In genomic region chr1:165814521-165815278, GRCm38 (mm10) we compare ENCODE assay signal across 10 mouse cellular contexts. TPM values are rescaled to one million over a fixed set of nuclear protein-coding genes. Genes with fewer than 3 reads are reported as not detected.
DNase-seq lines count a peak whose midpoint lies in the region; ATAC-seq and TF ChIP-seq lines count a peak whose summit lies in the region.
"Had no signal": no experiment of that assay in that cellular context is flagged by ENCODE, and none has a peak within 500 bp of the region (broad histone marks: within the 10 kb centered on the region; RNA-seq: fewer than 3 reads in every experiment).

No protein-coding gene starts in this region.

- H3K4me2 ChIP-seq in kidney, embryonic 16.5 days (replicated peaks; ENCODE audit: low read depth, low read length) = peak overlapping the region; percentile 33
- peak overlapping the region; percentile 16; the same call in 1 of the 2 replicates for H3K4me2 ChIP-seq in heart, postnatal 0 days (ENCODE audit: low read depth, low read length)
- peak overlapping the region; percentile 20 for H3K4me2 ChIP-seq in midbrain, embryonic 14.5 days (ENCODE audit: low read length)

- no peak for TF ChIP-seq EP300 in heart, postnatal 0 days (IDR thresholded peaks at IDR 0.05; ENCODE audit: low read depth)

- no peaks in the 10 kb centered on the region for H3K36me3 ChIP-seq in kidney, embryonic 16.5 days (ENCODE audit: insufficient read depth, low read length)
- no peaks in the 10 kb centered on the region for H3K36me3 ChIP-seq in heart, postnatal 0 days (replicated peaks; ENCODE audit: control insufficient read depth, insufficient read depth, low read length)
- H3K36me3 ChIP-seq in midbrain, embryonic 14.5 days (ENCODE audit: control insufficient read depth, insufficient read depth, low read length) = no peaks in the 10 kb centered on the region

- no peak for TF ChIP-seq CTCF in heart, postnatal 0 days (IDR thresholded peaks at IDR 0.05; ENCODE audit: low read depth)

- H3K9me3 ChIP-seq in kidney, embryonic 16.5 days (ENCODE audit: low read length) = no peaks in the 10 kb centered on the region
- no peaks in the 10 kb centered on the region for H3K9me3 ChIP-seq in heart, postnatal 0 days (replicated peaks; ENCODE audit: control insufficient read depth, low read length)
- H3K9me3 ChIP-seq in midbrain, embryonic 14.5 days (ENCODE audit: control insufficient read depth, low read length) = no peaks in the 10 kb centered on the region

- peak overlapping the region; percentile 25; the same call in 1 of the 2 replicates for H3K27ac ChIP-seq in kidney, embryonic 16.5 days (ENCODE audit: low read length)
- 0 out of 2 replicates have a peak overlapping the region, but pooled peaks have one; percentile 9 for H3K27ac ChIP-seq in heart, postnatal 0 days (ENCODE audit: low read depth)
- H3K27ac ChIP-seq in midbrain, embryonic 14.5 days (replicated peaks; ENCODE audit: low read depth, low read length) = peak overlapping the region; percentile 60

- no peak for ATAC-seq in kidney, embryonic 16.5 days (ENCODE audit: low FRiP score, low TSS enrichment)
- ATAC-seq in heart, postnatal 0 days (ENCODE audit: insufficient read depth, low read depth) = no peak
- ATAC-seq in midbrain, embryonic 14.5 days (ENCODE audit: low FRiP score, low TSS enrichment) = peak; percentile 41; the same call in 1 of the 2 replicates

- H3K9ac ChIP-seq in kidney, embryonic 16.5 days (replicated peaks; ENCODE audit: low read length) = peak overlapping the region; percentile 14; the same call in 1 of the 2 replicates
- H3K9ac ChIP-seq in heart, postnatal 0 days (replicated peaks; ENCODE audit: low read depth, low read length) = no peak overlapping the region
- peak overlapping the region; percentile 24; the same call in 1 of the 2 replicates for H3K9ac ChIP-seq in midbrain, embryonic 14.5 days (replicated peaks; ENCODE audit: low read length)

- whole genome bisulfite sequencing in kidney, embryonic 16.5 days = 28% methylated on average over 14 of the region's 14 CpGs
- WGBS in heart, postnatal 0 days = 46% methylated on average over 14 of the region's 14 CpGs
- WGBS in midbrain, embryonic 14.5 days = 5% methylated on average over 14 of the region's 14 CpGs

- H3K4me3 ChIP-seq in kidney, embryonic 16.5 days (ENCODE audit: low read length) = no peak overlapping the region
- H3K4me3 ChIP-seq in heart, postnatal 0 days (ENCODE audit: low read depth, low read length) = peak overlapping the region; percentile 2; the same call in 1 of the 2 replicates
- no peak overlapping the region for H3K4me3 ChIP-seq in midbrain, embryonic 14.5 days (replicated peaks; ENCODE audit: low read depth, low read length)

- intact Hi-C loops in gastrocnemius, postnatal 14 days (cut with DNase I; ENCODE audit: low total_unique reads) = no loop called here

- peaks cover 15% of the 10 kb centered on the region for H3K4me1 ChIP-seq in kidney, embryonic 16.5 days (ENCODE audit: insufficient read depth, low read length)
- H3K4me1 ChIP-seq in heart, postnatal 0 days (ENCODE audit: control insufficient read depth, insufficient read depth) = 0 out of 2 replicates have a peak, but pooled peaks cover 3% of the 10 kb centered on the region
- peaks cover 33% of the 10 kb centered on the region for H3K4me1 ChIP-seq in midbrain, embryonic 14.5 days (ENCODE audit: control insufficient read depth, insufficient read depth, low read length)

- no peaks in the 10 kb centered on the region for H3K27me3 ChIP-seq in kidney, embryonic 16.5 days (ENCODE audit: insufficient read depth, low read length)
- peaks cover 7% of the 10 kb centered on the region; the same call in 1 of the 2 replicates for H3K27me3 ChIP-seq in heart, postnatal 0 days (ENCODE audit: control insufficient read depth, insufficient read depth, low read length)
- peaks cover 27% of the 10 kb centered on the region for H3K27me3 ChIP-seq in midbrain, embryonic 14.5 days (ENCODE audit: control insufficient read depth, insufficient read depth, low read length)

- no peak for DNase-seq in kidney, postnatal 36 days
- DNase-seq in embryo, embryonic 11 days = peak; percentile 69
- DNase-seq in heart, postnatal 0 days (ENCODE audit: low spot score) = peak; percentile 17
- DNase-seq in midbrain, embryonic 14.5 days = peak; percentile 71
- no peak for DNase-seq in thymus, postnatal 14 days
- DNase-seq in gastrocnemius, postnatal 14 days = no peak
- DNase-seq in cerebellum, postnatal 25 days = no peak
- DNase-seq: cerebellum, postnatal 36 days had no signal

RNA-seq across cellular contexts. Expression of gene Cd247, which starts 26.2 kb away (rescaled TPM):
- polyA plus RNA-seq in kidney, embryonic 16.5 days (2015; fragmentation: Nextera tagmentation; extraction: Ambion mirVana) = 0.91 and 1.6 TPM in 2 replicates
- 3.9 TPM in 1 of 2 replicates, not detected in the other for total RNA-seq in heart, postnatal 0 days (2014; rRNA removed; ENCODE audit: low replicate concordance)
- 0.26 and 0.41 TPM in 2 replicates for polyA plus RNA-seq in heart, postnatal 0 days (2015; fragmentation: Nextera tagmentation; extraction: Ambion mirVana)
- polyA plus RNA-seq in midbrain, embryonic 14.5 days (2014; fragmentation: Nextera tagmentation; extraction: Ambion mirVana) = 1.5 and 2.1 TPM in 2 replicates
- 1 to 10 TPM; 1.3 to 1.9 TPM for total RNA-seq in gastrocnemius, postnatal 14 days (2021)
- total RNA-seq: left cerebral cortex, adult 18-20 months had no signal

RNA-seq across cellular contexts. Expression of gene Creg1, which starts 51.2 kb away (rescaled TPM):
- 62.2 and 63.5 TPM in 2 replicates for polyA plus RNA-seq in kidney, embryonic 16.5 days (2015; fragmentation: Nextera tagmentation; extraction: Ambion mirVana)
- 29.1 and 32.4 TPM in 2 replicates for total RNA-seq in heart, postnatal 0 days (2014; rRNA removed; ENCODE audit: low replicate concordance)
- 62.1 and 75.2 TPM in 2 replicates for polyA plus RNA-seq in heart, postnatal 0 days (2015; fragmentation: Nextera tagmentation; extraction: Ambion mirVana)
- 24.7 and 31.8 TPM in 2 replicates for polyA plus RNA-seq in midbrain, embryonic 14.5 days (2014; fragmentation: Nextera tagmentation; extraction: Ambion mirVana)
- 10 to 100 TPM; 40.3 to 44.6 TPM for total RNA-seq in gastrocnemius, postnatal 14 days (2021)

Comparison
In these comparisons a context has a peak if more than half of its experiments do, and no peak if none do; other contexts are left out.
1. H3K27ac ChIP-seq: peak in every context shown above with its lines; median percentile 60 in midbrain, embryonic 14.5 days; 25 in kidney, embryonic 16.5 days; 9 in heart, postnatal 0 days.
2. DNase-seq: peak in embryo, embryonic 11 days (single experiment), heart, postnatal 0 days (single experiment) and midbrain, embryonic 14.5 days (single experiment); none in kidney, postnatal 36 days (0 of 2), thymus, postnatal 14 days (single experiment), gastrocnemius, postnatal 14 days (single experiment) and cerebellum, postnatal 25 days (0 of 2).
3. Peak in every context shown above with its lines, with median percentiles within 50 percentile points of each other: H3K4me2 ChIP-seq.